Mouse (Mus musculus) spleen, adult 2 months (tissue): ENCODE results near the gene Rab4b. TPM values are rescaled to one million over a fixed set of nuclear protein-coding genes. Genes with fewer than 3 reads are reported as not detected.
A peak's percentile ranks its signal among the peaks of the same experiment; 100 is the strongest.

Experiments used
- DNase-seq, 2 experiments: peaks; one replicate each; pipeline versions ENCODE4 v3.0.0 to v3.0.0-alpha.2; 2012 to 2021; ENCODE audit warnings: low spot score in 2 of 2, low read depth in 1 of 2
- H3K27ac ChIP-seq: fragments of 200-500 bp; 2 replicates; pipeline ENCODE4 v1.5.1; 2012; ENCODE audit warnings: low read length, inconsistent platforms; ENCODE audit not compliant: insufficient read depth
- H3K27me3 ChIP-seq: fragments of 200-500 bp; 2 replicates; pipeline ENCODE4 v1.6.1; 2012; ENCODE audit warnings: mild to moderate bottlenecking, moderate library complexity, low read length, inconsistent platforms; ENCODE audit not compliant: control insufficient read depth, insufficient read depth
- H3K36me3 ChIP-seq: fragments of 200-500 bp; 2 replicates; pipeline ENCODE4 v1.6.1; 2012; ENCODE audit warnings: mild to moderate bottlenecking, low read length, inconsistent platforms; ENCODE audit not compliant: control insufficient read depth, insufficient read depth
- H3K4me1 ChIP-seq: fragments of 200-500 bp; 2 replicates; pipeline ENCODE4 v1.6.1; 2011; ENCODE audit warnings: inconsistent platforms; ENCODE audit not compliant: control insufficient read depth, insufficient read depth, insufficient read length
- H3K4me3 ChIP-seq: fragments of 200-500 bp; 2 replicates; pipeline ENCODE4 v1.5.1; 2011; ENCODE audit warnings: mild to moderate bottlenecking, inconsistent platforms; ENCODE audit not compliant: insufficient read depth, insufficient read length; ENCODE audit errors: extremely low read depth
- CTCF ChIP-seq: fragments of 200-500 bp; IDR thresholded peaks from 2 replicates; pipeline ENCODE4 v1.5.1; 2011; ENCODE audit warnings: mild to moderate bottlenecking, inconsistent platforms; ENCODE audit not compliant: insufficient read depth, insufficient read length, insufficient replicate concordance; ENCODE audit errors: extremely low read depth
- POLR2A ChIP-seq: fragments of 200-500 bp; IDR thresholded peaks from 2 replicates; pipeline ENCODE4 v1.6.1; 2011; ENCODE audit warnings: low read depth, low read length, inconsistent platforms
- WGBS: fragments of 180-500 bp; shearing (Covaris S2); methylation state at CpG from one replicate; pipeline ENCODE4 v1.1.7; 2018; 5-methylcytosine and 5-hydroxymethylcytosine counted together
- polyA plus RNA-seq: library from polyadenylated mRNA; depleted of rRNA; stranded (reverse); fragments of >200 nt; gene quantifications from 2 replicates; pipeline ENCODE4 v1.2.3, GENCODE M21; 2012

Gene Rab4b
- polyA plus RNA-seq, 1 experiment, result 78.8 TPM

GRCm38 (mm10) chr7:27185986-27186385 lies 7.3 kb upstream of the Rab4b start:
- TF ChIP-seq CTCF (no peak), POLR2A (no peak)
- no peaks in the 10 kb centered on the region for H3K4me1 ChIP-seq
- H3K36me3 ChIP-seq, result peaks cover 42% of the 10 kb centered on the region
- H3K27ac ChIP-seq, result no peak overlapping the region
- no peaks in the 10 kb centered on the region for H3K27me3 ChIP-seq
- WGBS, result 91% methylated on average over 5 of the region's 5 CpGs
- no peak overlapping the region for H3K4me3 ChIP-seq
- DNase-seq, result no peak

GRCm38 (mm10) chr7:27184964-27185363 lies 6.3 kb upstream of the Rab4b start:
- Histone ChIP-seq H3K27me3 (no peaks in the 10 kb centered on the region), H3K4me1 (no peaks in the 10 kb centered on the region), H3K4me3 (no peak overlapping the region), H3K36me3 (peaks cover 35% of the 10 kb centered on the region), H3K27ac (no peak overlapping the region)
- DNase-seq, result no peak
- WGBS, result 70% methylated on average over 3 of the region's 3 CpGs
- TF ChIP-seq POLR2A, result no peak
- TF ChIP-seq CTCF, result peak; percentile 65; the same call in 1 of the 2 replicates

GRCm38 (mm10) chr7:27182498-27182897 lies 3.8 kb upstream of the Rab4b start:
- H3K27ac ChIP-seq, result no peak overlapping the region
- 85% methylated on average over 1 of the region's 1 CpGs for WGBS
- no peak for TF ChIP-seq CTCF
- TF ChIP-seq POLR2A, result no peak
- peaks cover 15% of the 10 kb centered on the region for H3K36me3 ChIP-seq
- H3K4me3 ChIP-seq, result no peak overlapping the region
- no peaks in the 10 kb centered on the region; the same call in 1 of the 2 replicates for H3K4me1 ChIP-seq
- no peaks in the 10 kb centered on the region for H3K27me3 ChIP-seq
- DNase-seq, result no peak

GRCm38 (mm10) chr7:27180837-27181695 lies 2.4 kb upstream of the Rab4b start, which contains the start of the genes Gm21983 and Mia:
Gene Gm21983 (minus strand): TSS chr7:27181086.
Gene Mia (minus strand): TSS chr7:27181157.
- Histone ChIP-seq H3K27ac (no peak within 1 kb of the TSS), H3K27me3 (no peaks in the 10 kb centered on the region), H3K36me3 (peaks cover 8% of the 10 kb centered on the region), H3K4me1 (no peaks in the 10 kb centered on the region; the same call in 1 of the 2 replicates), H3K4me3 (no peak within 1 kb of the TSS)
- DNase-seq, result no peak
- TF ChIP-seq POLR2A, result no peak
- 84% methylated on average over 14 of the region's 14 CpGs for WGBS

- H3K36me3 ChIP-seq, result peaks cover 9% of the 10 kb centered on the region
- TF ChIP-seq POLR2A (no peak), CTCF (no peak)
- H3K4me1 ChIP-seq, result no peaks in the 10 kb centered on the region; the same call in 1 of the 2 replicates
- H3K4me3 ChIP-seq, result no peak overlapping the region
- 87% methylated on average over 5 of the region's 5 CpGs for WGBS
- no peak overlapping the region for H3K27ac ChIP-seq
- DNase-seq, result no peak
- H3K27me3 ChIP-seq, result no peaks in the 10 kb centered on the region
These were observed 1.3 kb upstream of the Rab4b start for GRCm38 (mm10) chr7:27180036-27180435.

- DNase-seq, result no peak
- Histone ChIP-seq H3K4me1 (no peaks in the 10 kb centered on the region; the same call in 1 of the 2 replicates), H3K36me3 (peaks cover 12% of the 10 kb centered on the region), H3K4me3 (peak overlapping the region; percentile 55), H3K27me3 (no peaks in the 10 kb centered on the region), H3K27ac (peak overlapping the region; percentile 73)
- no peak for TF ChIP-seq POLR2A
- no peak for TF ChIP-seq CTCF
- 49% methylated on average over 16 of the region's 16 CpGs for WGBS
These were observed 672 bp upstream of the Rab4b start for GRCm38 (mm10) chr7:27179217-27179918.

- Histone ChIP-seq H3K27ac (peak overlapping the region; percentile 98), H3K4me1 (no peaks in the 10 kb centered on the region; the same call in 1 of the 2 replicates), H3K27me3 (no peaks in the 10 kb centered on the region), H3K36me3 (peaks cover 20% of the 10 kb centered on the region), H3K4me3 (peak overlapping the region; percentile 90; the same call in 1 of the 2 replicates)
- TF ChIP-seq POLR2A, result no peak
- TF ChIP-seq CTCF, result no peak
- no peak for DNase-seq
- 12% methylated on average over 4 of the region's 4 CpGs for WGBS
These were observed 763 bp downstream of the Rab4b start for GRCm38 (mm10) chr7:27177942-27178323.
